Mouse (Mus musculus): ENCODE results near the gene Acads.

DNA sequence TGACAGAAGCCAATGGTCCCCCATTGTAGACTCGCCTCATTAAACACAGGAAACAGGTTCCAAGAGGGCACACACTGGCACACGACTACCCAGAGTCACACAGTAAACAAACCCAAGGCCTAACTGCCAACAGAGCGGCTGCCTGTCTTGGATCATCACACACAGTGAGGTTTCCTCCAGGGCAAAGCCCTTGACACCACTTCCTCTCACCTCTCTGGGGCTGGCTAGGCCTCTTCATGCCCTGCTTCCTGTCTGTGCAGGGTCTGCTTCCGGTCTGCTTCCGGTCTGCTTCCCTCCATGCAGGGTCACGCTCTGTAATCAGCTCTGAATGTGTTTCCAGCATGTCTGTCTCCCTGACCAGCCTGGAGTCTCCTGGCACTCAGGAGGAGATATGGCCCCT lies 48.2 kb upstream of the Acads start:
- TF ChIP-seq CTCF (IDR thresholded peaks at IDR 0.05; ENCODE audit: low read depth, low read length) (no peak), EP300 (IDR thresholded peaks at IDR 0.05; ENCODE audit: insufficient read depth, low read depth, low read length) (no peak), POLR2A (IDR thresholded peaks at IDR 0.05; ENCODE audit: insufficient read depth, low read length) (no peak)

Data from ES-Bruce4 (cell line).